Mouse (Mus musculus): ENCODE data around the gene Akap13.

GRCm38 (mm10) chr7:75584100-75584499 lies 128.8 kb downstream of the Akap13 start:
- TF ChIP-seq CTCF (IDR thresholded peaks at IDR 0.05; ENCODE audit: low read depth) (no peak), EP300 (IDR thresholded peaks at IDR 0.05; ENCODE audit: low read depth) (no peak)

Measured in heart, postnatal 0 days (tissue).